In the genomic region with DNA sequence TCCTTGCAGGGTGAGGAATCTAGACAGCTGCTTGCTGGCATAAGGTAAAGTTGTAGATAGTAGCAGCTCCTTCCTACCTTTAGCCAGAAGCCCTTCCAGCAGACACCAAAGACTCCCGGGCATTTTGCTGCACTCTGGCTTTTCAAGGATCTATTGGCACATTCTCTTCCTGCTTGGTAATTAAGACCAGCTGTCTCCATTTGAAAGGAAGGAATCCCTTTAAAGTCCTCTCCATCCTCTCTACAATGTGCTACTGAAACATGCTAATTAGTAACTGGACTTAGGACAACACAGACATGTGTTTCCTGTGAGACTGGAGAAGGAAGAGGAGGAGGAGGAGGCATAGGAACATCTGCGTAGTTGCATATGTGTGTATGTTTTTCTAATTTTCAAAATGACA, we compare ENCODE assay signal across 14 mouse cellular contexts.
DNase-seq lines count a peak whose midpoint lies in the region; ATAC-seq and TF ChIP-seq lines count a peak whose summit lies in the region.
"Had no signal": no experiment of that assay in that cellular context is flagged by ENCODE, and none has a peak within 500 bp of the region (broad histone marks: within the 10 kb centered on the region; RNA-seq: fewer than 3 reads in every experiment).

No protein-coding gene starts in this region.

- no peaks in the 10 kb centered on the region for H3K79me2 ChIP-seq in liver, adult 2 months (ENCODE audit: control insufficient read depth, insufficient read depth, low read length)

- no peaks in the 10 kb centered on the region for H3K9me3 ChIP-seq in forebrain, embryonic 13.5 days (replicated peaks)
- no peaks in the 10 kb centered on the region for H3K9me3 ChIP-seq in forebrain, embryonic 12.5 days
- no peaks in the 10 kb centered on the region for H3K9me3 ChIP-seq in liver, embryonic 12.5 days (replicated peaks)
- no peaks in the 10 kb centered on the region for H3K9me3 ChIP-seq in midbrain, embryonic 13.5 days
- H3K9me3 ChIP-seq: hindbrain, embryonic 12.5 days; limb, embryonic 12.5 days had no signal

- H3K4me1 ChIP-seq in forebrain, embryonic 13.5 days: peaks cover 10% of the 10 kb centered on the region
- peaks cover 3% of the 10 kb centered on the region; the same call in 1 of the 2 replicates for H3K4me1 ChIP-seq in forebrain, embryonic 12.5 days
- no peaks in the 10 kb centered on the region for H3K4me1 ChIP-seq in liver, adult 2 months (ENCODE audit: control insufficient read depth, insufficient read depth, low read length)
- H3K4me1 ChIP-seq in liver, embryonic 12.5 days: no peaks in the 10 kb centered on the region
- H3K4me1 ChIP-seq in midbrain, embryonic 13.5 days (replicated peaks): peaks cover 7% of the 10 kb centered on the region; the same call in 1 of the 2 replicates

- WGBS in forebrain, embryonic 13.5 days: 37% methylated on average over 2 of the region's 2 CpGs
- WGBS in forebrain, embryonic 12.5 days: 29% methylated on average over 2 of the region's 2 CpGs
- WGBS in liver, adult 2 months: 83% methylated on average over 2 of the region's 2 CpGs
- 48% methylated on average over 2 of the region's 2 CpGs for WGBS in liver, embryonic 12.5 days (ENCODE audit: insufficient replicate concordance)
- 49% methylated on average over 2 of the region's 2 CpGs for WGBS in midbrain, embryonic 13.5 days

- H3K36me3 ChIP-seq in forebrain, embryonic 13.5 days (ENCODE audit: poor library complexity, severe bottlenecking): no peaks in the 10 kb centered on the region
- no peaks in the 10 kb centered on the region for H3K36me3 ChIP-seq in forebrain, embryonic 12.5 days (replicated peaks)
- no peaks in the 10 kb centered on the region for H3K36me3 ChIP-seq in liver, adult 2 months (ENCODE audit: control insufficient read depth, insufficient read depth, low read length)
- H3K36me3 ChIP-seq in liver, embryonic 12.5 days: no peaks in the 10 kb centered on the region
- no peaks in the 10 kb centered on the region for H3K36me3 ChIP-seq in midbrain, embryonic 13.5 days
- H3K36me3 ChIP-seq: hindbrain, embryonic 12.5 days; limb, embryonic 12.5 days had no signal

- TF ChIP-seq POLR2A in liver, adult 2 months (IDR thresholded peaks at IDR 0.05; ENCODE audit: extremely low read depth, insufficient read depth, low read length): no peak

- H3K27me3 ChIP-seq in forebrain, embryonic 13.5 days: no peaks in the 10 kb centered on the region
- H3K27me3 ChIP-seq in forebrain, embryonic 12.5 days: no peaks in the 10 kb centered on the region
- no peaks in the 10 kb centered on the region for H3K27me3 ChIP-seq in liver, adult 2 months (ENCODE audit: control insufficient read depth, insufficient read depth, low read length)
- H3K27me3 ChIP-seq in liver, embryonic 12.5 days (replicated peaks): no peaks in the 10 kb centered on the region
- no peaks in the 10 kb centered on the region for H3K27me3 ChIP-seq in midbrain, embryonic 13.5 days
- H3K27me3 ChIP-seq: hindbrain, embryonic 12.5 days; limb, embryonic 12.5 days had no signal

- peak; percentile 16 for DNase-seq in liver, adult 2 months (ENCODE audit: extremely low read depth, low read depth, low spot score)
- peak; percentile 58 for DNase-seq in embryo, embryonic 9.5 days (ENCODE audit: extremely low spot score)
- DNase-seq in hindlimb bud, embryonic 11.5 days (ENCODE audit: extremely low spot score, low read depth, low spot score): peak; percentile 64
- DNase-seq in urinary bladder, postnatal 14 days (ENCODE audit: low spot score): no peak
- DNase-seq: adrenal gland, postnatal 25 days; kidney, adult 8-10 months; lung, adult 18-20 months; retina, postnatal 1 day had no signal

- no peak overlapping the region for H3K4me2 ChIP-seq in forebrain, embryonic 13.5 days
- H3K4me2 ChIP-seq in forebrain, embryonic 12.5 days: no peak overlapping the region
- no peak overlapping the region for H3K4me2 ChIP-seq in liver, embryonic 12.5 days
- no peak overlapping the region for H3K4me2 ChIP-seq in midbrain, embryonic 13.5 days (replicated peaks)
- H3K4me2 ChIP-seq: hindbrain, embryonic 12.5 days; limb, embryonic 12.5 days had no signal

- ATAC-seq in forebrain, embryonic 13.5 days: peak; percentile 45; the same call in 1 of the 2 replicates
- ATAC-seq in forebrain, embryonic 12.5 days (ENCODE audit: low FRiP score): no peak
- ATAC-seq in liver, embryonic 12.5 days: no peak
- ATAC-seq in midbrain, embryonic 13.5 days: no peak

- no peak overlapping the region for H3K9ac ChIP-seq in forebrain, embryonic 13.5 days
- H3K9ac ChIP-seq in forebrain, embryonic 12.5 days: no peak overlapping the region
- H3K9ac ChIP-seq in liver, adult 2 months (ENCODE audit: low read depth, low read length): no peak overlapping the region
- H3K9ac ChIP-seq in liver, embryonic 12.5 days: no peak overlapping the region
- H3K9ac ChIP-seq in midbrain, embryonic 13.5 days (replicated peaks): no peak overlapping the region
- H3K9ac ChIP-seq: hindbrain, embryonic 12.5 days; limb, embryonic 12.5 days had no signal

- no peak for TF ChIP-seq CTCF in liver, adult 2 months (IDR thresholded peaks at IDR 0.05; ENCODE audit: low read depth, low read length)

- H3K27ac ChIP-seq in forebrain, embryonic 13.5 days: no peak overlapping the region
- no peak overlapping the region for H3K27ac ChIP-seq in forebrain, embryonic 12.5 days
- H3K27ac ChIP-seq in liver, adult 2 months (replicated peaks; ENCODE audit: insufficient read depth, low read depth, low read length): no peak overlapping the region
- H3K27ac ChIP-seq in liver, embryonic 12.5 days: no peak overlapping the region
- no peak overlapping the region for H3K27ac ChIP-seq in midbrain, embryonic 13.5 days
- H3K27ac ChIP-seq: hindbrain, embryonic 12.5 days; limb, embryonic 12.5 days had no signal

- H3K4me3 ChIP-seq in forebrain, embryonic 13.5 days: no peak overlapping the region
- no peak overlapping the region for H3K4me3 ChIP-seq in forebrain, embryonic 12.5 days (replicated peaks)
- no peak overlapping the region for H3K4me3 ChIP-seq in liver, adult 2 months (ENCODE audit: insufficient read depth, low read depth, low read length)
- H3K4me3 ChIP-seq in liver, embryonic 12.5 days: no peak overlapping the region
- H3K4me3 ChIP-seq in midbrain, embryonic 13.5 days (replicated peaks): no peak overlapping the region
- H3K4me3 ChIP-seq: hindbrain, embryonic 12.5 days; limb, embryonic 12.5 days had no signal
